Mouse (Mus musculus) kidney, adult 2 months (tissue): ENCODE data around the gene Hist1h2bb.

ENCODE experiments used
- CTCF ChIP-seq: fragments of 200-500 bp; conservative IDR thresholded peaks from 2 replicates; pipeline ENCODE4 v1.5.1; 2011; ENCODE audit warnings: low read depth, mild to moderate bottlenecking, control low read depth, low read length, moderate library complexity, mixed read lengths; ENCODE audit not compliant: insufficient read depth, insufficient read length
- POLR2A ChIP-seq: fragments of 200-500 bp; IDR thresholded peaks from one replicate; pipeline ENCODE4 v1.6.1; 2011; ENCODE audit warnings: low read depth, low read length, control low read depth

- TF ChIP-seq CTCF: peak; percentile 73
- TF ChIP-seq POLR2A: no peak
Measured at GRCm38 (mm10) chr13:23697491-23698299, 48.8 kb upstream of the Hist1h2bb start.
